Mouse (Mus musculus): Measurements from ENCODE around the gene Slc25a34.

DNA sequence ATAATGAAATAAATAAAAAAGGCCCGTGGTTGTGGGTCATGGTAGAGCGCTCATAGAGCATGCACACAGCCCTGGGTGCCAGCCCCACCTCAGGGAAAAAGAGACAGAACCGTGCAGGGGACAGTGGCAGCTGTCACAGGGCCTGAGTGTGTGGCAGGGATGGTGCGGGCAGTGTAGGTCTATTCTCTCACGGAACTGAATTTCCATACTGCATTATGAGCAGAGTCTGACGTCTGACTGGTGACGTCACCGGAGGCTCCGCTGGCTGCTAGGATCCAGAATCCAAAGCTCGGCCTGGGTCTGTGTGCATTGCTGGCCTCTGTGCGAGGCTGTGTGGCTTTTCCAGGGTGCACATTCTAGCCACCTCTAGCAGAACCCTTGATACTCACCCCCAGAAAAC lies 37.3 kb upstream of the Slc25a34 start:
- TF ChIP-seq POLR2A (IDR thresholded peaks at IDR 0.05; ENCODE audit: borderline replicate concordance, extremely low read depth, insufficient read depth, insufficient read length, poor library complexity, severe bottlenecking) (no peak), CTCF (IDR thresholded peaks at IDR 0.05; ENCODE audit: borderline replicate concordance, extremely low read depth, insufficient read depth, insufficient read length) (no peak)
